Mouse (Mus musculus): ENCODE measurements around the gene Wbp2. TPM values are rescaled to one million over a fixed set of nuclear protein-coding genes. Genes with fewer than 3 reads are reported as not detected.

Gene Wbp2
- polyA plus RNA-seq (2015; fragmentation: Nextera tagmentation; extraction: Ambion mirVana), result 121 and 139 TPM in 2 replicates

GRCm38 (mm10) chr11:116086258-116087193, at the start of gene Wbp2:
Gene Wbp2 (minus strand): TSS chr11:116086995.
- peak; percentile 97 for ATAC-seq (replicated peaks; ENCODE audit: insufficient number of reproducible peaks, insufficient read depth, low FRiP score, low read depth)
- no peaks in the 10 kb centered on the region for H3K9me3 ChIP-seq (replicated peaks)
- peaks cover 30% of the 10 kb centered on the region for H3K36me3 ChIP-seq
- H3K4me3 ChIP-seq, result peak within 1 kb of the TSS; percentile 62
- peaks cover 21% of the 10 kb centered on the region for H3K4me1 ChIP-seq (replicated peaks)
- H3K9ac ChIP-seq, result peak within 1 kb of the TSS; percentile 59
- no peaks in the 10 kb centered on the region for H3K27me3 ChIP-seq
- 4% methylated on average over 39 of the region's 43 CpGs for WGBS
- peak within 1 kb of the TSS; percentile 76 for H3K4me2 ChIP-seq
- peak within 1 kb of the TSS; percentile 86 for H3K27ac ChIP-seq

- no peak for ATAC-seq (replicated peaks; ENCODE audit: insufficient number of reproducible peaks, insufficient read depth, low FRiP score, low read depth)
- Histone ChIP-seq H3K4me1 (replicated peaks) (peaks cover 41% of the 10 kb centered on the region), H3K4me2 (no peak overlapping the region), H3K9ac (no peak overlapping the region), H3K9me3 (replicated peaks) (no peaks in the 10 kb centered on the region), H3K27me3 (no peaks in the 10 kb centered on the region), H3K36me3 (peaks cover 36% of the 10 kb centered on the region; the same call in 1 of the 2 replicates), H3K27ac (no peak overlapping the region), H3K4me3 (no peak overlapping the region)
- 76% methylated on average over 10 of the region's 10 CpGs for WGBS
These were observed 47.4 kb upstream of the Wbp2 start for GRCm38 (mm10) chr11:116134171-116134570.

GRCm38 (mm10) chr11:116133497-116133896, 46.7 kb upstream of the Wbp2 start:
- Histone ChIP-seq H3K36me3 (peaks cover 36% of the 10 kb centered on the region; the same call in 1 of the 2 replicates), H3K4me1 (replicated peaks) (peaks cover 40% of the 10 kb centered on the region), H3K4me3 (no peak overlapping the region), H3K9ac (no peak overlapping the region), H3K4me2 (no peak overlapping the region), H3K27me3 (no peaks in the 10 kb centered on the region), H3K27ac (no peak overlapping the region), H3K9me3 (replicated peaks) (no peaks in the 10 kb centered on the region)
- WGBS, result 73% methylated on average over 5 of the region's 5 CpGs
- no peak for ATAC-seq (replicated peaks; ENCODE audit: insufficient number of reproducible peaks, insufficient read depth, low FRiP score, low read depth)

- WGBS, result 78% methylated on average over 16 of the region's 16 CpGs
- ATAC-seq (replicated peaks; ENCODE audit: insufficient number of reproducible peaks, insufficient read depth, low FRiP score, low read depth), result no peak
- Histone ChIP-seq H3K36me3 (peaks cover 36% of the 10 kb centered on the region; the same call in 1 of the 2 replicates), H3K4me3 (no peak overlapping the region), H3K9me3 (replicated peaks) (no peaks in the 10 kb centered on the region), H3K4me2 (no peak overlapping the region), H3K27ac (peak overlapping the region; percentile 24; the same call in 1 of the 2 replicates), H3K27me3 (no peaks in the 10 kb centered on the region), H3K4me1 (replicated peaks) (peaks cover 41% of the 10 kb centered on the region), H3K9ac (no peak overlapping the region)
These were observed 45.9 kb upstream of the Wbp2 start for GRCm38 (mm10) chr11:116132366-116133333.

- peak overlapping the region; percentile 78 for H3K4me3 ChIP-seq
- peaks cover 47% of the 10 kb centered on the region for H3K4me1 ChIP-seq (replicated peaks)
- peak overlapping the region; percentile 79 for H3K4me2 ChIP-seq
- no peaks in the 10 kb centered on the region for H3K9me3 ChIP-seq (replicated peaks)
- peak overlapping the region; percentile 86 for H3K9ac ChIP-seq
- peak overlapping the region; percentile 97 for H3K27ac ChIP-seq
- H3K36me3 ChIP-seq, result peaks cover 33% of the 10 kb centered on the region; the same call in 1 of the 2 replicates
- no peak for ATAC-seq (replicated peaks; ENCODE audit: insufficient number of reproducible peaks, insufficient read depth, low FRiP score, low read depth)
- H3K27me3 ChIP-seq, result no peaks in the 10 kb centered on the region
- WGBS, result 76% methylated on average over 15 of the region's 15 CpGs
These were observed 44.8 kb upstream of the Wbp2 start for GRCm38 (mm10) chr11:116131349-116132170.

- Histone ChIP-seq H3K4me1 (replicated peaks) (peaks cover 47% of the 10 kb centered on the region), H3K9ac (peak within 1 kb of the TSS; percentile 86), H3K4me2 (peak within 1 kb of the TSS; percentile 79), H3K9me3 (replicated peaks) (no peaks in the 10 kb centered on the region), H3K27me3 (no peaks in the 10 kb centered on the region), H3K36me3 (peaks cover 42% of the 10 kb centered on the region), H3K4me3 (peak within 1 kb of the TSS; percentile 78), H3K27ac (peak within 1 kb of the TSS; percentile 97)
- under 1% methylated on average over 69 of the region's 69 CpGs for WGBS
- peak; percentile 80 for ATAC-seq (replicated peaks; ENCODE audit: insufficient number of reproducible peaks, insufficient read depth, low FRiP score, low read depth)
These were observed 43.9 kb upstream of the Wbp2 start, which contains the start of gene Trim65 for GRCm38 (mm10) chr11:116130488-116131205. Gene Trim65 (minus strand): TSS chr11:116131128.

GRCm38 (mm10) chr11:116129993-116130487, 43.2 kb upstream of the Wbp2 start:
- Histone ChIP-seq H3K4me2 (peak overlapping the region; percentile 79), H3K4me1 (replicated peaks) (peaks cover 47% of the 10 kb centered on the region), H3K36me3 (peaks cover 45% of the 10 kb centered on the region), H3K9ac (peak overlapping the region; percentile 86), H3K9me3 (replicated peaks) (no peaks in the 10 kb centered on the region), H3K27me3 (no peaks in the 10 kb centered on the region), H3K27ac (peak overlapping the region; percentile 97), H3K4me3 (peak overlapping the region; percentile 78)
- 40% methylated on average over 8 of the region's 8 CpGs for WGBS
- no peak for ATAC-seq (replicated peaks; ENCODE audit: insufficient number of reproducible peaks, insufficient read depth, low FRiP score, low read depth)

GRCm38 (mm10) chr11:116129091-116129790, 42.4 kb upstream of the Wbp2 start:
- 75% methylated on average over 9 of the region's 9 CpGs for WGBS
- H3K9ac ChIP-seq, result no peak overlapping the region
- peak overlapping the region; percentile 79; the same call in 1 of the 2 replicates for H3K4me2 ChIP-seq

GRCm38 (mm10) chr11:116127986-116128385, 41.2 kb upstream of the Wbp2 start:
- peaks cover 35% of the 10 kb centered on the region for H3K36me3 ChIP-seq
- no peak for ATAC-seq (replicated peaks; ENCODE audit: insufficient number of reproducible peaks, insufficient read depth, low FRiP score, low read depth)
- H3K4me1 ChIP-seq (replicated peaks), result peaks cover 46% of the 10 kb centered on the region
- peak overlapping the region; percentile 39; the same call in 1 of the 2 replicates for H3K27ac ChIP-seq
- H3K9me3 ChIP-seq (replicated peaks), result no peaks in the 10 kb centered on the region
- H3K27me3 ChIP-seq, result no peaks in the 10 kb centered on the region
- H3K4me2 ChIP-seq, result peak overlapping the region; percentile 41; the same call in 1 of the 2 replicates
- H3K9ac ChIP-seq, result no peak overlapping the region; the same call in 1 of the 2 replicates
- 77% methylated on average over 9 of the region's 9 CpGs for WGBS
- H3K4me3 ChIP-seq, result no peak overlapping the region

More at GRCm38 (mm10) chr11:116129091-116129790, 42.4 kb upstream of the Wbp2 start:
- Histone ChIP-seq H3K4me3 (no peak overlapping the region), H3K36me3 (peaks cover 38% of the 10 kb centered on the region), H3K27ac (no peak overlapping the region), H3K27me3 (no peaks in the 10 kb centered on the region), H3K9me3 (replicated peaks) (no peaks in the 10 kb centered on the region), H3K4me1 (replicated peaks) (peaks cover 47% of the 10 kb centered on the region)
- ATAC-seq (replicated peaks; ENCODE audit: insufficient number of reproducible peaks, insufficient read depth, low FRiP score, low read depth), result no peak

Measured in heart, embryonic 15.5 days (tissue).